Mouse (Mus musculus) MEL-GATA-1-ER (cell line): Measurements from ENCODE around the gene Spns1.
A peak's percentile ranks its signal among the peaks of the same experiment; 100 is the strongest.
"Not testable (repeated sequence)": the region's sequence is repeated elsewhere in the genome, so short reads cannot be mapped to it uniquely, and the experiment has no call there.

Source experiments
- DNase-seq: peaks from one replicate; pipeline ENCODE4 v3.0.0-alpha.2; 2012; ENCODE audit warnings: low read depth; ENCODE audit errors: extremely low read depth

Spns1 gene

GRCm38 (mm10) chr7:126340206-126340618 is 37.0 kb downstream of the Spns1 start:
- DNase-seq, result no peak

DNA sequence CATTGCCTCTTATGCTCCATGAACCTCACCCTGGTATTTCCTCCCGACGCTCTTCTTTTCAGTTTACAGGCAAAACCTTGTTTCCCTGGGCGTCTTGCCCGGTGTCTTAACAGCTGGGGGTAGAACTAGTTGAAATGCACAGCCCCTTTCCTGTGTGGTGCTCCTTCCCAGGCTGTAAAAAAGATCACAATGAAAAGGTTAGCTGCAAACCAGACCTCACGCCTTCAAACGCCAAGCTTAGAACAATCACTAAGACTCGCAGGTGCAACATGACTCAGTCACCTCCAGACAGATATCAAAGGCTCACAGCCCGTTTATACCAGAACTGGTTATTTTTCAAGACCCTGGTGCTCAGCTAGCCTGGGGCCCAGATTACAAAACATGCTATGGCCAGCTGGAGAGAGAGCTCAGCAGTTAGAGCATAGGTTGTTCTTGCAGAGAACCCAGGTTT is 37.7 kb downstream of the Spns1 start:
- DNase-seq, result no peak

DNA sequence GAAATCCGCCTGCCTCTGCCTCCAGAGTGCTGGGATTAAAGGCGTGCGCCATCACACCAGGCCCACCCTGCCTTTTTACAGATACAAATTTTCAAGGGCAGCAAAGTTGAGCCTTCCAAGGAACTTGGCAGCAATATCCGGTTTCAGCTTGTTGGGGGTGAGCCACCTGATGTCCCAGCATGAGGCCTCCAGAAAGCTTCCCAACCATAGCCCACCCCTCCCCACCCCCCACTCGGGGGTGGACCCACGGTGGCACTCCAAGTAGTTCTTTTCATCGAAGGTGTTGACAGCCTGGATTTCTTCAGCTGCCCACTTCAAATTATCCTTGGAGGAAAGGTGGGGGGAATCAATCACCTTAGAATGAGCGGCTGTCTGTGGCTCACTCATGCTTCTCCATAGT is 38.3 kb downstream of the Spns1 start:
- DNase-seq, result no peak

GRCm38 (mm10) chr7:126335556-126335955 is 41.7 kb downstream of the Spns1 start:
- DNase-seq, result no peak

- no peak for DNase-seq
Observed at GRCm38 (mm10) chr7:126332691-126333090, 44.6 kb downstream of the Spns1 start.

DNA sequence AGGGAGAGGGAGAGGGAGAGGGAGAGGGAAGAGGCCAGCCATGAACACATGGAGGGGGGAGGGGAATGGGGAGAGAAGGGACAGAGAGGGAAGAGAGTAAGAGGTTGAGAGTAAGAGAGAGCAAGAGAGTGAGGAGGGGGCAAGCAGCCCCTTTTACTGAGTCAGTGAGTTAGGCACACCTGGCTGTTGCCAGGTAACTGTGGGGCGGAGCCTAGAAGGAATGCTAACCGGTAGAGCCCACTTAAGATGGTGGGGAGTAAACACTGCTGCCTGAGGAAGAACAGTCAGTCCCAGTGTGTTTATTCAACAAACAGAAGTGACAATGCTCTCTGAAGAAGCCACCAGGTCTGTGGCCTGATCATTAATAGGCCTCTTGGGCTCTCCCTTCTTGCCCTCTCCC is 46.6 kb downstream of the Spns1 start:
- DNase-seq, result no peak

- DNase-seq, result no peak
Observed at GRCm38 (mm10) chr7:126329907-126330645, 47.2 kb downstream of the Spns1 start.

DNA sequence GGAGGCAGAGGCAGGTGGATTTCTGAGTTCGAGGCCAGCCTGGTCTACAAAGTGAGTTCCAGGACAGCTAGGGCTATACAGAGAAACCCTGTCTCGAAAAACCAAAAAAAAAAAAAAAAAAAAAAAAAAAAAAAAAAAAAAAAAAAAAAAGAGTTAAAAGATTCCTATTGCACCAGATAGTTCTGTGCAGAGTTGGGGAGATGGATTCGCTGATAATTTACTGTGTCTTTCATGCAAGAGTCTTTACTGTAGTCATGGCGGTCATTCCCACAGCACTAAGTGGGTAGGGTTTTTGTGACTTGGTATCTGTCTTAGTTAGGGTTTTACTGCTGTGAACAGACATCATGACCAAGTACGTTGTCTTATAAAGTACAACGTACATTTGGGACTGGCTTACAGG is 48.4 kb downstream of the Spns1 start:
- DNase-seq, result not testable (repeated sequence)

- not testable (repeated sequence) for DNase-seq
Observed at GRCm38 (mm10) chr7:126325576-126326273, 51.5 kb downstream of the Spns1 start.

DNA sequence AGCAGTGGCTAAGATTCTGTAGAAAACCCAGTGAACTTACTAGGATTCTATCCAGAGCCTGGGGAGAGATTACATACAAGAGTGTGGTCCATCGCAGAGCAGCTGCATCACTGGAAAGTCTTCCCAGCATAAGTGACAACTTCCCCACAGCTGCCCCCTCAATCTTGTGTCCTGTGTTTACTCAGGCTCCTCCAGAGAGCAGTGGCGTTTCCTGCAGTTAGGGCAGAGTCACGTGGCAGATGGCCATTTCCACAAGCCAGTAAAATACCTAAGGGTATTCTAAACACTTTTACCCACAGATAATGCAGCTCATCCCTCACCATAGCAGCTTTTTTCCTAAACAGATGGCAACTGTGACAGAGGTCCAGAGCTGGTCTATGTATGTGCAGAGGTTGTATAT is 52.5 kb downstream of the Spns1 start:
- no peak for DNase-seq

- DNase-seq, result peak; percentile 69
Observed at GRCm38 (mm10) chr7:126323729-126324128, 53.5 kb downstream of the Spns1 start.
